Mouse (Mus musculus) limb, embryonic 12.5 days (tissue): ENCODE measurements around the gene Stxbp4. TPM values are rescaled to one million over a fixed set of nuclear protein-coding genes. Genes with fewer than 3 reads are reported as not detected.

ENCODE experiments used
- ATAC-seq: fragments of 200-750 bp; cut with Nextera tagmentation; 2 replicates; pipeline ENCODE4 v1.8.0; 2017; ENCODE audit warnings: low read depth, moderate TSS enrichment; ENCODE audit not compliant: insufficient number of reproducible peaks, insufficient read depth, low FRiP score, low TSS enrichment
- H3K27ac ChIP-seq: fragments of 300-500 bp; sonication (generic); 2 replicates; pipeline ENCODE4 v1.5.1; 2016; ENCODE audit warnings: mild to moderate bottlenecking, moderate library complexity
- H3K27me3 ChIP-seq: fragments of 300-500 bp; sonication (generic); 2 replicates; pipeline ENCODE4 v1.6.1; 2016; ENCODE audit warnings: mild to moderate bottlenecking, moderate library complexity
- H3K36me3 ChIP-seq: fragments of 300-500 bp; sonication (generic); 2 replicates; pipeline ENCODE4 v1.6.1; 2016; ENCODE audit warnings: mild to moderate bottlenecking, moderate library complexity
- H3K4me1 ChIP-seq: fragments of 300-500 bp; sonication (generic); replicated peaks from 2 replicates; pipeline ENCODE4 v1.6.1; 2016
- H3K4me2 ChIP-seq: fragments of 300-500 bp; sonication (generic); 2 replicates; pipeline ENCODE4 v1.6.1; 2016; ENCODE audit warnings: mild to moderate bottlenecking, moderate library complexity
- H3K4me3 ChIP-seq: fragments of 300-500 bp; sonication (generic); replicated peaks from 2 replicates; pipeline ENCODE4 v1.5.1; 2016; ENCODE audit warnings: mild to moderate bottlenecking
- H3K9ac ChIP-seq: fragments of 300-500 bp; sonication (generic); replicated peaks from 2 replicates; pipeline ENCODE4 v1.6.1; 2016; ENCODE audit warnings: mild to moderate bottlenecking, moderate library complexity
- H3K9me3 ChIP-seq: fragments of 300-500 bp; sonication (generic); 2 replicates; pipeline ENCODE4 v1.6.1; 2016; ENCODE audit warnings: mild to moderate bottlenecking, moderate library complexity
- WGBS: fragments of 180-500 bp; shearing (Covaris S2); methylation state at CpG from one replicate; pipeline ENCODE4 v1.1.7; 2016; 5-methylcytosine and 5-hydroxymethylcytosine counted together
- polyA plus RNA-seq: library from polyadenylated mRNA; unstranded; fragments of >200 nt; fragmentation: Nextera tagmentation; extraction: Ambion mirVana; gene quantifications from 2 replicates; pipeline ENCODE4 v1.2.1, GENCODE M21; 2016

Gene Stxbp4
- polyA plus RNA-seq, 1 experiment from 2014 or later: 43.5 TPM

DNA sequence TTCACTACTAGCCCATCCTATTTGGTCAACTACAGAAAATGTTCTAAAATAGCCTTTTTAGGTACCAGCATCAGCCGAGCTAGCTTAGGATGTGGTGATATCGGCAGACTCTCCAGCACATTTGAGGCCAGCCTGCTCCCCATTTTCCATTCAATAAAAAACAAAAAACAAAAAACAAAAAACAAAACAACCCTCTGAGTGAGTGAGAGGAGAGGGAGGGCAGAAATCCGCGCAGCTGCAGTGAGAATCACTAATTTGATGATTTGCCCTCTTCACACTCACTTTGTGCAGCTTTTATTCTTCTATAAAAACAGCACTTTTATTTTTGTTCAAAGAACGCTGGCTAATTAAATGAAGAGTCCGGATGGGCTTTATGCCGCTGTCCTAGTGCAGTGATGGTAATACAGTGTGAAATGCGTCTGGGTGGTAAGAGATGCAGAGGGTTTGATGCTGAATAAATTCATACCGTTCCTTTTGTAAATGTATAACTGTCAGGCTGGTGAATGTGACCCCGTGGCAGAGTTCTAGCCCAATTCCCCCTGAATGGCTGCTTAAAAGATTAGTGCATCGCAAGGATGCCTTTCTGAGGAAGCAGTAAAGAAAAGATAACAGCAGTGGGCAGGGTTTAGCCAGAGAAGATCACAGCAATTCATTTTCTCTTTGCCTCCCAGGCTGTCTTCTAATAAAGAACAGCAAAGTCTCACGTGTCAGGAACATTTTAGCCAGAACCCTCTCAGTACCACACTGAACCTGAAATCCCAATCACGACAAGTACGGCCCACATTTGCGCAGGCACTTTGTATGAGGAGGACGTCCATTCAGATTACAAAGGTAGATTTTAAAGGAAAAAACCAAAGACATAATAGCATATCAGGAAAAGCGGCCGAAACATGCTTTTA is 85.3 kb downstream of the Stxbp4 start:
- Histone ChIP-seq H3K9me3 (no peaks in the 10 kb centered on the region), H3K9ac (no peak overlapping the region), H3K27ac (no peak overlapping the region), H3K36me3 (peaks cover 20% of the 10 kb centered on the region; the same call in 1 of the 2 replicates), H3K4me3 (no peak overlapping the region), H3K4me2 (no peak overlapping the region), H3K4me1 (no peaks in the 10 kb centered on the region), H3K27me3 (no peaks in the 10 kb centered on the region)
- WGBS: 77% methylated on average over 18 of the region's 18 CpGs
- no peak for ATAC-seq

DNA sequence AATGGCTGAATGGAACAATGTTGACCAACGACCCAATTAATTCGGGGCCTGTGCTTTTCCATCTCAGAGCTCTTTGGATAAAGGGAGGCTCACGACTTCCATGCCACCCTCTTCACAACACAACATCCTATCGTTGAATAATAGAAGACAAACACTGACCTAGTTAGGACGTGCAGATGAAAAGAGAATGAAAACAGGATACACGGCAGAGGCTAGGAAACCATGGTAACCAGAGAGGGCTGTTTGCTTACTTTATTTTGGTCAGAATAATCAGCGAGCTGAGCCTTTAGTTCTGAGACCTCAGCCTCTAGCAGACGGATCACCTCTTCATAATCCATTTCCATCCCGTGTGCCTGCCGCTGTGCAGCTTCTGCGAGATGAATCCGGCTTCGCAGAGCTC is 89.3 kb downstream of the Stxbp4 start:
- ATAC-seq: no peak
- no peaks in the 10 kb centered on the region for H3K27me3 ChIP-seq
- no peaks in the 10 kb centered on the region for H3K9me3 ChIP-seq
- 66% methylated on average over 13 of the region's 13 CpGs for WGBS
- H3K4me2 ChIP-seq: no peak overlapping the region
- no peak overlapping the region for H3K9ac ChIP-seq
- H3K27ac ChIP-seq: no peak overlapping the region
- no peaks in the 10 kb centered on the region for H3K4me1 ChIP-seq
- H3K4me3 ChIP-seq: no peak overlapping the region
- H3K36me3 ChIP-seq: peaks cover 45% of the 10 kb centered on the region

DNA sequence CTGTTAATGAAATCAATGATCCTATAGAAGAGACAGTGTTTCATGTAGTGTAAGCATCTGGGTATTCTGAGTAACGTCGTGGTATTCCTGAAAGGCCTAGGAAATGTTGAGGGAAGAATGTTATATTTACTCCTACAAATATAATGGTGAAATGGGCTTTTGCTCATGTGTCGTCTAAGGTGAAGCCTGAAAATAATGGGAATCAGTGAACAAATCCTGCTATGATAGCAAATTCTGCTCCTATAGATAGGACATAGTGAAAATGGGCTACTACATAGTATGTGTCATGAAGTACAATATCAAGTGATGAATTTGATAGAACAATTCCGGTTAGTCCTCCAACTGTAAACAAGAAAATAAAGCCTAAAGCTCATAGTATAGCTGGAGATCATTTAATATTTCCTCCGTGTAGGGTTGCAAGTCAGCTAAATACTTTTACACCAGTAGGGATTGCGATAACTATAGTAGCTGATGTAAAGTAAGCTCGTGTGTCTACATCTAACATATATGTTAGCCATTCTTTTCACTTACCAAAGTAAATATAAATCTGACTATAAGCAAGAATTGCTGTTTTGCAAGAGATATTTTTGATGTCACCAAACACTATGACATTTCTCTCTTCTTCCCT is 99.1 kb downstream of the Stxbp4 start:
- Histone ChIP-seq H3K9me3 (no peaks in the 10 kb centered on the region), H3K27me3 (no peaks in the 10 kb centered on the region), H3K9ac (no peak overlapping the region), H3K4me1 (no peaks in the 10 kb centered on the region), H3K27ac (no peak overlapping the region), H3K36me3 (peaks cover 34% of the 10 kb centered on the region), H3K4me3 (no peak overlapping the region), H3K4me2 (no peak overlapping the region)
- 92% methylated on average over 7 of the region's 7 CpGs for WGBS
- no peak for ATAC-seq

DNA sequence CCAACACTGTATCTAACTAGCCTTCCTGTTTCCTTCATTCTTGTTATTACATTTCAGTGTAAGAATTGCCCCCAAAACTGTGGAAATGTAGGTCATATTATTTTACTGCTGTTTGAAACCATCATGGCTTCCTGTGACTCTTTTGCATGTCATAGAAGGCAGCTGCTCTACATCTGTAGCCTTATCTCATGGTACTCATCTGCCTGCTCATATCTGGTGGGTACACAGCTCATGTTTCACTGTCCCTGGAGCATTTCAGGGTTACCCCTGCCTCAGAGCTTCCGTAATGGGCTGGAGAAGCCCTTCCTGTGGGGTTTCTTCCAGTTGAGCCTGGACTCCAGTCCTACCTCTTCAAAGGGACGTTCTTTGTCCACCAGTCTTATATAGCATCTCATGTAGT is 112.6 kb downstream of the Stxbp4 start:
- no peak overlapping the region for H3K27ac ChIP-seq
- H3K9me3 ChIP-seq: 0 out of 2 replicates have a peak, but pooled peaks cover 4% of the 10 kb centered on the region
- H3K27me3 ChIP-seq: no peaks in the 10 kb centered on the region
- WGBS: 86% methylated on average over 2 of the region's 2 CpGs
- H3K4me2 ChIP-seq: no peak overlapping the region
- no peak for ATAC-seq
- H3K9ac ChIP-seq: no peak overlapping the region
- no peak overlapping the region for H3K4me3 ChIP-seq
- H3K4me1 ChIP-seq: no peaks in the 10 kb centered on the region
- peaks cover 53% of the 10 kb centered on the region for H3K36me3 ChIP-seq

DNA sequence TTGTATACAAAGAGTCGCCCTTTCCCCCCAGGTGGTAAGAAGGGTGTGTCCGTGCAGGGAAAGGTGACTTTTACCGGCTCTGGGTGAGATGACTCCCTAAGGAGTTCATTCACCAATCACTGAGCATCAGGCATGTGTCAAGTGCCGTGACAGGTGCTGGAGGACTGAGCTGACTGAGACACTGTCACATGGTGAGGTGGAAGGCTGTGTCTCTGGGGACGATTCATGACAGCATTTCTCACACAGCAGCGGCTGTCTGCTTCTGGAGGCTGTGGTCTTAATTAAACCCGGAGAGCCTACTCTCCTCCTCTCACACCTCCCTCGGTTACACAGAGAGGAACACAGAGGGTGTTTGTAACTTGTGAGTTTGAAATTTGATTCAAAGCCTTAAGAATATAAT is 116.8 kb downstream of the Stxbp4 start:
- WGBS: 58% methylated on average over 8 of the region's 8 CpGs
- Histone ChIP-seq H3K27me3 (no peaks in the 10 kb centered on the region), H3K4me2 (no peak overlapping the region), H3K9me3 (no peaks in the 10 kb centered on the region), H3K27ac (no peak overlapping the region), H3K36me3 (peaks cover 52% of the 10 kb centered on the region), H3K9ac (no peak overlapping the region), H3K4me3 (no peak overlapping the region), H3K4me1 (no peaks in the 10 kb centered on the region)
- ATAC-seq: no peak

DNA sequence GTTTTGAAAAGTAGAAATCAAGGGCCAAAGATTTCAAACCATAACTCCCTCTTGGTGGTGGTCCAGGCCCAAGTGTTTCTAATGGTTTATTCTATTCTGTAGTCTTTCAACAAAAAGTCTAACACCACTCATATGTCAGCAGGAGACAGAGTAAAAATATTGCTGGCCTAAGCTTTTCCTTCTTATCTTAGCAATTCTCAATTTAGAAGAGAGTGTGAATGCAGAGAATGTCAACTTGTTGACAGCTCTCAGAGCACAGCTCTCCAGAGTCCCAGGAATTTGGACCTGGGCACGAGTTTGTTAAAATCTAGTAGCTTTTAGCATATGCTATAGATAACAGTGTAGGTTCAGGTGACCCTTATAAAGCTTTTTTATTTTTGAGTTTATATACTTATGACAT is 120.1 kb downstream of the Stxbp4 start:
- Histone ChIP-seq H3K4me3 (no peak overlapping the region), H3K4me1 (no peaks in the 10 kb centered on the region), H3K9ac (no peak overlapping the region), H3K9me3 (no peaks in the 10 kb centered on the region), H3K27ac (no peak overlapping the region), H3K36me3 (peaks cover 47% of the 10 kb centered on the region), H3K27me3 (no peaks in the 10 kb centered on the region), H3K4me2 (no peak overlapping the region)
- ATAC-seq: no peak
- 78% methylated on average over 1 of the region's 1 CpGs for WGBS

DNA sequence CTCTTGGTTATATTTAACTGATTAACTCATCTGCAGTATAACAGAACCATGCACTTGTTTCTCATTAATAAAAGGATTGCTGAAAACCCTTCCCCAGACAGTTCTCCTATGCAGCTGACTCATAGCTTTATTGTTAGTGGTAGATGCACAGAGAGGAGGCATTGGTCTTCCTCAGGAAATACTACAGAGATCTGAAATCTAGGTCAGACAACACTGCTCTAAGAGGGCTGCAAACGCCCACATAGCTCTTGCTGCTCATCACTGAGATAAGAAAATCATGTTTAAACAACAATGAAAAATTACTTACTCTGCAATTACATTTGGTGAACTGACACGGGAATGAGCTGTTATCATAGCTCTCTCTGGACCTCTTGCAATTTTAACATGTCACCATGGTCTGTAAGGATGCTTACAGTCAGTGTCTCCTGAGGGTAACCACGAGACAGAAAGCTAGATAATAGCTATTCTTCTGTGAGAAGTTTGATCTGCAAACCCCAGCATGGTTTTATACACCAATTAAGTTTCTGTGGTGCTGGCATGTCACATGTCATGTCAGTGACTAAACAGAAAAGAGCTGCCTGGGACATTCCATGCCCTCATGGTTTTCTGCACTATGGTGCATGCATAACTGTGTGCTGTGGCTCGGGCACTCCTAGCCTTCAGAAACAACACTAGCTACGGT is 125.2 kb downstream of the Stxbp4 start:
- WGBS: 86% methylated on average over 5 of the region's 5 CpGs
- ATAC-seq: no peak
- Histone ChIP-seq H3K36me3 (peaks cover 12% of the 10 kb centered on the region), H3K27me3 (no peaks in the 10 kb centered on the region), H3K4me2 (no peak overlapping the region), H3K4me3 (no peak overlapping the region), H3K4me1 (no peaks in the 10 kb centered on the region), H3K9ac (no peak overlapping the region), H3K27ac (no peak overlapping the region), H3K9me3 (no peaks in the 10 kb centered on the region)

DNA sequence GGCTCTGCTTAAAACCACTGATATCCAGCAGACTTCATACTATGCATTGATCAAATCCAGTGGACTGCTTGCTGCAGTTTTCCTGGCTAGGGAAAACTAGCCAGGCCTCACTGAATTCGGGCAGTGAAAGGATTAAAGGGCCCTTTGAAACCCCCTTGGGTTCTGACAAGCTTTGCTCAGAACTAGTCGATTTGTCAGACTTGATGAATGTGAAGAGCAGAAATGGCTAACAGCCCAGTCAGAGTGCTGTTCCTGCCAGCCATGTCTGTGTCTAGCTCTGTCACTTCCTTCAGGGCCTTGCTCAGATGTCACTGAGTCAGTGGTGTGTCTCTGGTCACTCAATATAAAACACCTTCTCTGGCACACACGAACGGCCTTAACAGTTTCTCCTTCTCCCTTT is 136.0 kb downstream of the Stxbp4 start:
- H3K9me3 ChIP-seq: 0 out of 2 replicates have a peak, but pooled peaks cover 2% of the 10 kb centered on the region
- no peaks in the 10 kb centered on the region for H3K4me1 ChIP-seq
- H3K4me2 ChIP-seq: no peak overlapping the region
- H3K27ac ChIP-seq: no peak overlapping the region
- 68% methylated on average over 4 of the region's 4 CpGs for WGBS
- no peak overlapping the region for H3K9ac ChIP-seq
- ATAC-seq: no peak
- no peak overlapping the region for H3K4me3 ChIP-seq
- H3K27me3 ChIP-seq: no peaks in the 10 kb centered on the region
- H3K36me3 ChIP-seq: peaks cover 9% of the 10 kb centered on the region

DNA sequence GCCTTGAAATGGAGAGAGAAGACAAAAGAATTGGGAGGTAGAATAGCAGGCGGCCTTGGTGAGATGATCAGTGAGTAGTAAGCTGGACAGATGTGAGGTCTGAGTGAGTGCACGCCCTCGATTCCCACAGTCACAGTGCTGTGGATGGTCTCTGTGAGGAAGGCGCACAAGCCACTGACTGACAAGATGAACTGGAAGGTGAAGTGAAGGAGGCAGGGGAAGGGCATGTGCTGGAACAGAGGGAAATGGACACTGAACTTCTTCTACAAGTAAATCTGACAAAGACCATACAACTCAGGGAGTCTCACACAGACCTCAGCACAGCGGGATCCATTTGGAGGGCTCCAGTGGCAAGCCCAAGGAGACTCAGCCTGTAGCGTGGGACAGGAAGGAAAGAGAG is 138.0 kb downstream of the Stxbp4 start:
- Histone ChIP-seq H3K27ac (no peak overlapping the region), H3K4me2 (no peak overlapping the region), H3K4me3 (no peak overlapping the region), H3K9me3 (no peaks in the 10 kb centered on the region), H3K27me3 (no peaks in the 10 kb centered on the region), H3K36me3 (peaks cover 8% of the 10 kb centered on the region; the same call in 1 of the 2 replicates), H3K9ac (no peak overlapping the region), H3K4me1 (no peaks in the 10 kb centered on the region)
- ATAC-seq: no peak
- 88% methylated on average over 6 of the region's 6 CpGs for WGBS

DNA sequence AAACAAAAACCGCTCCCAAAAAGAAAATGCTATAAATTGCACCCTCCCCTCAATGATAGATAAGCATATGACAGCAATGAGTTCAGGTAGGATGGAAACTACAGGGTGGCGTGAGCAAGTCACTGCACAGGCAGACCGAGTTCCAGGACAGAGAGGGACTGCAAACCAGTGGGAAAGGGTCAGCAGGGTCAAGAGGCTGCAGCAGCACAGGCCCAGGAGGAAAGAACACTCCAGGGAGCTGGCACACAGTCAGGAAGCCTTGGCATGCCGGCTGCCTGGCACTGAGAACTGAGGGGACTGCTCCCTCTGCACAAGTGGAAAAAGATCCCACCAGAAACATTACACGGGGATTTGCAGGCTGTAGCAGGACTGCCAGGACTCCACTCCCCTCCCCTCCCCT is 139.4 kb downstream of the Stxbp4 start:
- no peak overlapping the region for H3K9ac ChIP-seq
- ATAC-seq: no peak
- WGBS: 74% methylated on average over 4 of the region's 5 CpGs

DNA sequence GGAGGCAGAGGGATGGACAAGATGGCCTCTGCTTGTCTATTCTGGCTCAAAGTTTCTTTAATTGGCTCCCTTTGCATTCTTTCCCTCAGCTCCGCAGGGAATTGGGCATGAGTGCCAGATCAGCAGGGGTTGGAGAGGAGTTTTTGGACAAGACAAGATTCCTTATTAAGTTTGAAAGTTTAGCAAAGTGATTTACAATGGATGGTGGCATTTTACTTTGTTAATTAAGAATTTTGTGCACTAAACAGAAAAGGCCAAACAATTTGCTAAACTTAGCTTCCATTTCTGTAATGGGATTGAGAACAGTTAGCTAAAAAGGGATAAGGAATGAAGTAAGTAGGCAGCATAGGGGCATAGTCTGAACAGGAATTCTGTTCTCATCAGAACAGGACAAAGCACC is 142.9 kb downstream of the Stxbp4 start:
- H3K4me2 ChIP-seq: no peak overlapping the region
- 54% methylated on average over 1 of the region's 1 CpGs for WGBS

More for the DNA sequence above, 139.4 kb downstream of the Stxbp4 start:
- H3K36me3 ChIP-seq: peaks cover 22% of the 10 kb centered on the region
- no peak overlapping the region for H3K27ac ChIP-seq
- no peak overlapping the region for H3K4me2 ChIP-seq
- H3K4me3 ChIP-seq: no peak overlapping the region
- no peaks in the 10 kb centered on the region for H3K9me3 ChIP-seq
- H3K27me3 ChIP-seq: no peaks in the 10 kb centered on the region
- H3K4me1 ChIP-seq: no peaks in the 10 kb centered on the region

More for the DNA sequence above, 142.9 kb downstream of the Stxbp4 start:
- Histone ChIP-seq H3K27ac (no peak overlapping the region), H3K9ac (no peak overlapping the region), H3K9me3 (no peaks in the 10 kb centered on the region), H3K4me3 (no peak overlapping the region), H3K36me3 (peaks cover 30% of the 10 kb centered on the region), H3K27me3 (no peaks in the 10 kb centered on the region), H3K4me1 (no peaks in the 10 kb centered on the region)
- ATAC-seq: no peak
